Mouse (Mus musculus): ENCODE data around the gene Scn2b.

Scn2b gene

GRCm38 (mm10) chr9:45117741-45118431 lies at the start of gene Scn2b:
Scn2b (plus strand) TSS chr9:45117782.
- peak; percentile 41 for DNase-seq (ENCODE audit: low spot score)

- no peak for DNase-seq (ENCODE audit: low spot score)
Observed at GRCm38 (mm10) chr9:45071800-45072199, 45.8 kb upstream of the Scn2b start.

GRCm38 (mm10) chr9:45077859-45078258 lies 39.7 kb upstream of the Scn2b start:
- no peak for DNase-seq (ENCODE audit: low spot score)

- no peak for DNase-seq (ENCODE audit: low spot score)
Observed at GRCm38 (mm10) chr9:45079011-45079410, 38.6 kb upstream of the Scn2b start, which contains the start of gene Jaml. Jaml (plus strand) TSS chr9:45079183.

GRCm38 (mm10) chr9:45083132-45083531 lies 34.5 kb upstream of the Scn2b start:
- no peak for DNase-seq (ENCODE audit: low spot score)

GRCm38 (mm10) chr9:45084556-45084955 lies 33.0 kb upstream of the Scn2b start:
- DNase-seq (ENCODE audit: low spot score), result no peak

GRCm38 (mm10) chr9:45085741-45086690 lies 31.6 kb upstream of the Scn2b start:
- no peak for DNase-seq (ENCODE audit: low spot score)

- no peak for DNase-seq (ENCODE audit: low spot score)
Observed at GRCm38 (mm10) chr9:45088040-45088439, 29.5 kb upstream of the Scn2b start.

- DNase-seq (ENCODE audit: low spot score), result no peak
Observed at GRCm38 (mm10) chr9:45090811-45091210, 26.8 kb upstream of the Scn2b start.

- DNase-seq (ENCODE audit: low spot score), result no peak
Observed at GRCm38 (mm10) chr9:45092641-45093040, 24.9 kb upstream of the Scn2b start.

GRCm38 (mm10) chr9:45095149-45095937 lies 22.2 kb upstream of the Scn2b start:
- no peak for DNase-seq (ENCODE audit: low spot score)

GRCm38 (mm10) chr9:45097877-45098276 lies 19.7 kb upstream of the Scn2b start:
- no peak for DNase-seq (ENCODE audit: low spot score)

GRCm38 (mm10) chr9:45098426-45098825 lies 19.2 kb upstream of the Scn2b start:
- DNase-seq (ENCODE audit: low spot score), result no peak

GRCm38 (mm10) chr9:45102528-45102927 lies 15.1 kb upstream of the Scn2b start:
- DNase-seq (ENCODE audit: low spot score), result no peak

GRCm38 (mm10) chr9:45103211-45103979 lies 14.2 kb upstream of the Scn2b start:
- no peak for DNase-seq (ENCODE audit: low spot score)

GRCm38 (mm10) chr9:45105596-45106374 lies 11.8 kb upstream of the Scn2b start:
- no peak for DNase-seq (ENCODE audit: low spot score)

- DNase-seq (ENCODE audit: low spot score), result peak; percentile 78
Observed at GRCm38 (mm10) chr9:45115706-45116105, 1.9 kb upstream of the Scn2b start.

GRCm38 (mm10) chr9:45116819-45117218 lies 763 bp upstream of the Scn2b start:
- DNase-seq (ENCODE audit: low spot score), result no peak

- DNase-seq (ENCODE audit: low spot score), result no peak
Observed at GRCm38 (mm10) chr9:45118552-45118951, 970 bp downstream of the Scn2b start.

- no peak for DNase-seq (ENCODE audit: low spot score)
Observed at GRCm38 (mm10) chr9:45119316-45119953, 1.9 kb downstream of the Scn2b start.

Data from embryo, embryonic 10 days (tissue).